Mouse (Mus musculus) embryonic fibroblast, embryonic 13.5 days (primary cell): ENCODE data around the gene Kif6.

ENCODE experiments used
- CTCF ChIP-seq: IDR thresholded peaks from 2 replicates; pipeline ENCODE4 v1.5.1; 2011; ENCODE audit warnings: mild to moderate bottlenecking, control low read depth, low read length, moderate library complexity, borderline replicate concordance; ENCODE audit not compliant: insufficient read depth
- POLR2A ChIP-seq: IDR thresholded peaks from 2 replicates; pipeline ENCODE4 v1.6.1; 2011; ENCODE audit warnings: low read depth, mild to moderate bottlenecking, control low read depth, low read length, moderate library complexity

DNA sequence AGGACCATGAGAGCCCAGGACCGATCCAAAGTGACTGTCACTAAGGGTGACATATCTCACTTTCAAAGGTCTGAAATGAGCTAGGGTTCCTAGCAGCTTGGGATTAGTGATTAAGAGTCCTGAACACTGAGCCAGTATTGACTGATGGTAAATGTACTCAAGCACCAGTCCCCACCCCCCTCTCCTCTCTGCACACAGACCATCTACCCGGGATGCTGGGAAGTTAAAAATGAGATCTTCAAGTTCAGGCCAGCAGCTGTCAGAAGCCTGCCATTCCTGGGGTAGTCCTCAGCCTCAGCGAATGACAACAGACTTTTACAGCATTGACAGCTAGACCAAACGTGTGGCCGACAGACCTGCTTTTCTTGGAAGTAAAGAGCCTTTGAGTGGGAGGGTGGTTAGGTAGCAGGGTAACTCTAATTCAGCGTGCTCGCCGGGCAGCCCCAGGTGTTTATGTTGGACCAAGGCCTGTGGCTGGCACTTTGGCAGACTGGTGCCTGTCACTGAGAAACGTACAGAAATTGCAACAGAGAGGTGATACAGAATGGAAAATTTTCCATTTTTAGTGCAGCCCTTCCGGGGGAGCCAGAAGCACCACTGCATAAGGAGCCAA lies 156.9 kb downstream of the Kif6 start:
- TF ChIP-seq CTCF: no peak
- TF ChIP-seq POLR2A: no peak
